Mouse (Mus musculus) midbrain, embryonic 15.5 days (tissue): ENCODE results near the gene Gmds. TPM values are rescaled to one million over a fixed set of nuclear protein-coding genes. Genes with fewer than 3 reads are reported as not detected.

Source experiments
- ATAC-seq: fragments of 200-750 bp; cut with Nextera tagmentation; replicated peaks from 2 replicates; pipeline ENCODE4 v1.8.0; 2017; ENCODE audit warnings: moderate TSS enrichment
- H3K27ac ChIP-seq: fragments of 300-500 bp; sonication (generic); 2 replicates; pipeline ENCODE4 v1.5.1; 2015; ENCODE audit warnings: mild to moderate bottlenecking, inconsistent platforms
- H3K27me3 ChIP-seq: fragments of 300-500 bp; sonication (generic); replicated peaks from 2 replicates; pipeline ENCODE4 v1.6.1; 2015; ENCODE audit warnings: inconsistent platforms
- H3K36me3 ChIP-seq: fragments of 300-500 bp; sonication (generic); replicated peaks from 2 replicates; pipeline ENCODE4 v1.6.1; 2015; ENCODE audit warnings: inconsistent platforms
- H3K4me1 ChIP-seq: fragments of 300-500 bp; sonication (generic); 2 replicates; pipeline ENCODE4 v1.6.1; 2015; ENCODE audit warnings: inconsistent platforms
- H3K4me2 ChIP-seq: fragments of 300-500 bp; sonication (generic); 2 replicates; pipeline ENCODE4 v1.6.1; 2015; ENCODE audit warnings: inconsistent platforms, mild to moderate bottlenecking, moderate library complexity
- H3K4me3 ChIP-seq: fragments of 300-500 bp; sonication (generic); 2 replicates; pipeline ENCODE4 v1.5.1; 2015; ENCODE audit warnings: mild to moderate bottlenecking, inconsistent platforms
- H3K9ac ChIP-seq: fragments of 300-500 bp; sonication (generic); 2 replicates; pipeline ENCODE4 v1.6.1; 2015; ENCODE audit warnings: mild to moderate bottlenecking, inconsistent platforms
- H3K9me3 ChIP-seq: fragments of 300-500 bp; sonication (generic); 2 replicates; pipeline ENCODE4 v1.6.1; 2016; ENCODE audit warnings: inconsistent platforms
- WGBS: fragments of 180-500 bp; shearing (Covaris S2); methylation state at CpG from one replicate; pipeline ENCODE4 v1.1.7; 2015; ENCODE audit warnings: mixed read lengths; 5-methylcytosine and 5-hydroxymethylcytosine counted together
- polyA plus RNA-seq: library from polyadenylated mRNA; unstranded; fragments of >200 nt; fragmentation: Nextera tagmentation; extraction: Ambion mirVana; gene quantifications from 2 replicates; pipeline ENCODE4 v1.2.1, GENCODE M21; 2015

Gmds gene
- 34.8 and 35.6 TPM in 2 replicates for polyA plus RNA-seq

DNA sequence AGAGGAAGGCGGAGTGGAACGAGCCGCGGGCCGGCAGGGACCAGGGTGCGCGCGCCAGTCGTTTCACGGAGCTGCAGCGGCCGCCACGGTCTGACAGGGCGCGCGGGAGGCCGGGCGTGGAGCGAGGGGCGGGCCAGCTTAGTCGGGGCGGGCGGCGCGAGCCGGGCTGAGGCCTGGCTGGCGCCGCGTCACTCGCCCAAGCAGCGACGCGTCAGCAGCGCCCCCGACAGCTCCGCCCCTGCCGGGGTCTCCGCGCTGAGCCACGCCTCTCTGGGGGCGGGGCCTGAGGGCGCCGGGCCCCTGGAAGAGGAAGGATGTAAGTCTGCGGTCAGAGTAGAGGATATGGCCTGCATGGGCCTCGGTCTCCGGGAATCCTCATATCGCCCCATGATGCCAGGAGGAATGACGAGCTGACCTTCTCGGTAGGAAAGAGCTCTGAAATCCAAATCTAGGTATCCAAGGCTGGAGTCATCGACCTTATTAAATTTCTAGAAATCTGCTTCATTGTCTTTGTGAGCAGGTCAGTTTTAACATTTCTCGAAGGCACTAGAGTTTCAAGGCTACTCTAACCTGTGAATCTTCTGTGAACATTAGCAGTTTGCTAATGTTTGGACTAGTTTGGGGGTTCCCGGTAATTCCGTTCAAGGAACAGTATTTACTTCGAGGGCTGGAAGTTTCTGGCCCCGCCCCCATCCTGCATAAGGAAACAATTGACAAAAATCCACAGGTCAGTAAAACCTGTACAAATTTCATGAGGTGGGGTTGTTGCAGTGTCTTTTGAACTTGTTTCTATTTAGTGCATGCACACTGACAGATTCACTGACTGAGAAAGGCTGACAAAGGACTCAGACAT, at the start of gene Gmds:
TSS of gene Gmds (minus strand) at position 228 of the 853 bp plus-strand sequence.
- Histone ChIP-seq H3K27me3 (no peaks in the 10 kb centered on the region), H3K9ac (peak within 1 kb of the TSS; percentile 93), H3K4me1 (peaks cover 12% of the 10 kb centered on the region), H3K4me2 (peak within 1 kb of the TSS; percentile 74), H3K9me3 (no peaks in the 10 kb centered on the region), H3K36me3 (peaks cover under 1% of the 10 kb centered on the region; the same call in 1 of the 2 replicates), H3K27ac (peak within 1 kb of the TSS; percentile 80), H3K4me3 (peak within 1 kb of the TSS; percentile 93)
- 3% methylated on average over 49 of the region's 55 CpGs for WGBS
- peak; percentile 100 for ATAC-seq

DNA sequence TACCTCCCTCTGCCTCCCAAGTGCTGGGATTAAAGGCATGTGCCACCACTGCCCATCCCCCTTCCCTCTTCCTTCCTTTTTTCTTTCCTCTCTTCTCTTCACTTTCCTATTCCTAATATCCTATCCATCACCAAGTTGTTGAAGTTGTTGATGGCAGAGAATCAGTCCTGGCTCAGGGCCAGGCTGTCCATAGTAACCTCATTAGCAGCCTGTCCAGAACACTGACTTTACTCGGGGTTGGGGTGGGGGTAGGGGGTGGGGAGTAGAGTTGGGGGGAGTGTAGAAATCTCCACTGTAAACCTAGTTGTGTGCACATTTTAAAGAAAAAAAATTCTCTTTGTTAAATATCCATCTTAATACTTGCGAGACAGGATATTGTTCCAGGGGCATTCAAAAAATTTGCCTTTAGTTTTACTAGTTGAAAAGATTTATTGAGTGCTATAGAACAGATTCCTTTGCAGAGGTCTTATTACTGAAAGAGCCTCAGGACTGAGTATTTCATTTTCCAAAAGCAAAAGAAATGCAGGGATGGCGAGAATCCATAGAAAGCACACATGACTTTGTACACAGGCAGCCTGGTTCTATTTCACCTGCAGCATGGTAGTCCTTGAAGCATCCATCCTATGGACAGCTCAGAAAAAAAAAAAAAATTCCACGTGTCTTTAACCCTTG, 47.0 kb upstream of the Gmds start:
- H3K27ac ChIP-seq = no peak overlapping the region
- WGBS = 68% methylated on average over 4 of the region's 4 CpGs

DNA sequence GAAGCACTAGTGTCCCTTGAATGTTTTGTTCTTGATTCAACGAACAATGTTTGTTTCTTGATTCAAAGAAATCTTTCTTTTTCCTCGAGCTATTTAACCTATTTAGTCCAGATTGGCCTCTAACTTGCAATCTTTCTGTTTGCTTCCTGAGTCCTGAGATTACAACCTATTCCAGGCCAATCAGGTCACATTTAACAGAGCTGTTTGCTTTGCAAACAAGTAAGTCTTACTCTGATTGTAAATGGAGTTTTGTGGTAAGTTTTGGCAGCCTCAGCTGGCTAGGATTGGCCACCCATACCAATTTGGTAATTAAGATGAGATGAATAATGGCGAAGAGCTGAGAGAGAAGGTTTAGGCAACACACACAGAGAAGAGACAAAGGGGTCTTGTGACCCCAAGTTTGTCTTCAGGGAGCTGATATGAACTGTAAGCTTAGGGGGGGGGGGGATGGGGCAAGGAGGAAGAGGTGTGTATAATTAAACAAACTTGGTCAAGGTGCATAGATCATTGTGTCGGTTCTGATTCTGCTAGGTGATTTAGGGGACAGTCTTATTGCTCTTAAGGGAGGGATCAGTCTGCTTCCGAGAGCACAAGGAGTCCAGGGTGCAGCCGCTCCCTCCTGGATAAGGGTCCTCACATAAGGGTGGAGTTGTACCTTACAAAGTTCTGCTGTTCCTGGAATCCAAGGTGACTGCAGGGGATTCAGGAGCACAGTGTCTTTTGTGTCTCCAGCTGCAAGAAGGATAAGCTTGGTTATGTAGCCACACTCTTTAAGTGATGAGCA, 43.9 kb upstream of the Gmds start:
- Histone ChIP-seq H3K36me3 (no peaks in the 10 kb centered on the region), H3K27ac (no peak overlapping the region), H3K9ac (no peak overlapping the region), H3K27me3 (no peaks in the 10 kb centered on the region), H3K4me3 (no peak overlapping the region), H3K4me2 (no peak overlapping the region), H3K4me1 (no peaks in the 10 kb centered on the region), H3K9me3 (no peaks in the 10 kb centered on the region)
- ATAC-seq = no peak
- 80% methylated on average over 6 of the region's 6 CpGs for WGBS

More for the DNA sequence above, 47.0 kb upstream of the Gmds start:
- Histone ChIP-seq H3K36me3 (no peaks in the 10 kb centered on the region), H3K4me2 (no peak overlapping the region), H3K27me3 (no peaks in the 10 kb centered on the region), H3K9me3 (no peaks in the 10 kb centered on the region), H3K4me1 (no peaks in the 10 kb centered on the region), H3K9ac (no peak overlapping the region), H3K4me3 (no peak overlapping the region)
- ATAC-seq = no peak

DNA sequence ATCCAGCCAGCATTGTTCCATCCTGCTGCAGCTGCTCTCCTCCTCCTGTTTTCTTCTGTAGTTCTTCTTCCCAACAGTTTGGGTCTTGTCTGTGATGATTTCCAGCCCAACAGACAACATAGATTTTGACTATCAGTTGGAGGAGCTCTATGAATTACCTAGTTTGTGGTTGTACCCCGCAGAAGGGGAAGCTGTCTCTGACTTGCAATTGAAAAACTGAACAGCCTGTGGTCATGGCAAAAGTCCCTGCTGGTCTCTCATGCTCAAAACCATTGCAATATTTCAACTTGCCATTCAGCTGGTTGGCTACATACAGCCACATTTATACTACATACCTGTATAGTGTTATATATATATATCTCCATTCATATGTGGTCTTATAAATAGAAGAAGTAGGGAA, 40.1 kb upstream of the Gmds start:
- Histone ChIP-seq H3K27ac (no peak overlapping the region), H3K4me2 (no peak overlapping the region), H3K4me1 (no peaks in the 10 kb centered on the region), H3K36me3 (no peaks in the 10 kb centered on the region), H3K27me3 (no peaks in the 10 kb centered on the region), H3K9ac (no peak overlapping the region), H3K4me3 (no peak overlapping the region), H3K9me3 (no peaks in the 10 kb centered on the region)
- no peak for ATAC-seq
- 91% methylated on average over 1 of the region's 1 CpGs for WGBS

- H3K4me2 ChIP-seq = no peak overlapping the region
- H3K9ac ChIP-seq = no peak overlapping the region
- no peaks in the 10 kb centered on the region for H3K36me3 ChIP-seq
- H3K27ac ChIP-seq = no peak overlapping the region
- H3K9me3 ChIP-seq = no peaks in the 10 kb centered on the region
- no peak for ATAC-seq
- no peaks in the 10 kb centered on the region for H3K27me3 ChIP-seq
- H3K4me1 ChIP-seq = no peaks in the 10 kb centered on the region
- WGBS = 81% methylated on average over 2 of the region's 2 CpGs
- H3K4me3 ChIP-seq = no peak overlapping the region
Measured at GRCm38 (mm10) chr13:32372531-32372883, 34.0 kb upstream of the Gmds start.

DNA sequence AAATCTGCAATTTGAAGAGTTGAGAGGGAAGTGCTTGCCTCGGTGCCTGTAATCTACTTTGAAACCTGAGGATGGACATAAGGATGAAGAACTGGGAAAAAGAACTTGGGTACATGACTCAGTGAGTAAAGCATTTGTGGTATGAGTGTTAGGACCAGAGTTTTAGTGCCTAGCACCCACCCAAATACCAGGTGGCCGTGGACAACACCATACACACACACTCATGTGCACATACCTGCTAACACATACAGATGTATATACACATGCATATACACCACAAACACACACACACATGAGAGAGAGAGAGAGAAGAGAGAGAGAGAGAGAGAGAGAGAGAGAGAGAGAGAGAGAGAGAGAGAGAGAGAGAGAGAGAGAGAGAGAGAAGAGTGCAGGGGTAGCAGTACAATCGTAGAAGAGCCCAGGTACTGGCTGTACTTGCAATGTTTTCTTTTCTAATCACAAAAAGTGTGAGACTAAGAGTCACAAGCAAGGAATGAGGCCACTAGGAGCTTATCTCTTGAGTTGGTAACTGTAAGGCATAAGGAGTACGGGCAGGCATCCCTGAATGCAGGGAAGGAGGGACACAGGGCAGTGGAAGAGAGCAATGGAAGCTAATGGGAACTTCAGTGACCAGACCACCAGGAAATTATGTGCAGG, 33.5 kb upstream of the Gmds start:
- H3K36me3 ChIP-seq = no peaks in the 10 kb centered on the region

GRCm38 (mm10) chr13:32370751-32371150, 32.2 kb upstream of the Gmds start:
- Histone ChIP-seq H3K4me1 (no peaks in the 10 kb centered on the region), H3K36me3 (no peaks in the 10 kb centered on the region), H3K4me2 (no peak overlapping the region), H3K27ac (no peak overlapping the region), H3K9ac (no peak overlapping the region), H3K9me3 (no peaks in the 10 kb centered on the region), H3K27me3 (no peaks in the 10 kb centered on the region), H3K4me3 (no peak overlapping the region)
- WGBS = 87% methylated on average over 7 of the region's 7 CpGs
- ATAC-seq = no peak

More for the DNA sequence above, 33.5 kb upstream of the Gmds start:
- no peaks in the 10 kb centered on the region for H3K27me3 ChIP-seq
- H3K27ac ChIP-seq = no peak overlapping the region
- H3K4me3 ChIP-seq = no peak overlapping the region
- 91% methylated on average over 4 of the region's 4 CpGs for WGBS
- no peak overlapping the region for H3K9ac ChIP-seq
- no peaks in the 10 kb centered on the region for H3K4me1 ChIP-seq
- no peak overlapping the region for H3K4me2 ChIP-seq
- ATAC-seq = no peak
- H3K9me3 ChIP-seq = no peaks in the 10 kb centered on the region

GRCm38 (mm10) chr13:32370135-32370534, 31.6 kb upstream of the Gmds start:
- Histone ChIP-seq H3K4me1 (no peaks in the 10 kb centered on the region), H3K27ac (no peak overlapping the region), H3K9ac (no peak overlapping the region), H3K36me3 (no peaks in the 10 kb centered on the region), H3K4me3 (no peak overlapping the region), H3K27me3 (no peaks in the 10 kb centered on the region), H3K4me2 (no peak overlapping the region), H3K9me3 (no peaks in the 10 kb centered on the region)
- ATAC-seq = no peak
- WGBS = 95% methylated on average over 1 of the region's 1 CpGs

DNA sequence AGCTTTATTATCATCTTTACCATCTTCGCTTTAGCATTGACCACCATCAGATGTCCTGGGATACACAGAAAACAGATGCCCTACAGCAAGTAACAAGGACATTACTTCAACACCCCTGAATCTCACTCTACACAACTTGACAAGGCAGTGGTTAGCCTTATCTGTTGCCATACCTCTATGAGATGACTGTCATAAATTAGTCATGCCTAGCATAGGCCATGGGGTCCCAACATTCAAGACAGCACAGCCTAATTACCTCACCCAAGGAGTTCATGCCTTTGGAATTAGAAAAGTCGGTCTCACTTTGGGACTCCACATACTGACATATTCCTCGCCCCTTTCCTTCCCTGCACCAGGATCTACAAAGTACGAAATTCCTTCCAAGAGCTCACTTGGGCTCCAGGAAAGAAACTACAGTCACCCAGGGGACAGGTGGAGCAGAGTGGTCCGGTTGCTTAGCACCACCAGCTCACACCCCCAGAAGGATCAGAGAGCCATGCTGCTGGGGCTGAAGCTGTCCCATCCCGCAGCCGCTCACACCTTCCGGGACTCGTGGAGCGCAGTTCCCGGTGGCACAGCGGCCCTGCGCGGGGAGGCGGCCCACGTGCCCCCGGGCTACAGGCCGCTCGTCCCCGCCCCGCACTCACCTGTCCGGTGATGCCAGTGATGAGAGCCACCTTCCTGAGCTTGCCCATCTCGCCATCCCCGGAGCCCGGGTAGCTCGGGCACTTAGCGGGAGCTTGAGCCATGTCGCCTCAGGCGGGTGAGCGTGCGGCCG, 616 bp downstream of the Gmds start:
- ATAC-seq = no peak; the same call in 1 of the 2 replicates
- peak overlapping the region; percentile 93 for H3K9ac ChIP-seq
- no peaks in the 10 kb centered on the region for H3K27me3 ChIP-seq
- H3K9me3 ChIP-seq = no peaks in the 10 kb centered on the region
- H3K36me3 ChIP-seq = no peaks in the 10 kb centered on the region
- H3K4me3 ChIP-seq = peak overlapping the region; percentile 93
- 5% methylated on average over 31 of the region's 32 CpGs for WGBS
- H3K27ac ChIP-seq = peak overlapping the region; percentile 80
- peaks cover 12% of the 10 kb centered on the region for H3K4me1 ChIP-seq
- peak overlapping the region; percentile 74 for H3K4me2 ChIP-seq

DNA sequence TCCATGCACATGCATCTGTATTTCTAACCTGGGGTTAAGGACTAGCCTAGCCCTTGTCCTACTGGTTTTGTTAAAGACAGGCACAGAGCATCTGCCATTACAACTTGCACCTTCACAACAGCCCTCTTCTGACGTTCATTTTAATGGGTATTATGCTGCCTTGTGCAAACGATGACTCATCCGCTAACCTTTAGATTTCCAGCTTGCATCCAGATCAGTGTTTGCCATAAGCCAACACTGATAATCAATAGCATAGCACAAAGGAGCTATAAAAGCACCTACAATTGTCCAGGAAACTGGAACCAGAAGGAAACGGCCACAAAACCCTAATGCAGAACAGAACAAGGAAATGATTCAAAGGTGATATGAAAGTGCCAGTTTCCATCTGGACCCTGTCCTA, 20.2 kb downstream of the Gmds start:
- no peaks in the 10 kb centered on the region for H3K36me3 ChIP-seq
- H3K27me3 ChIP-seq = no peaks in the 10 kb centered on the region
- no peak overlapping the region for H3K27ac ChIP-seq
- 83% methylated on average over 4 of the region's 4 CpGs for WGBS
- no peak overlapping the region for H3K4me3 ChIP-seq
- no peaks in the 10 kb centered on the region for H3K9me3 ChIP-seq
- H3K4me2 ChIP-seq = no peak overlapping the region
- ATAC-seq = no peak
- no peaks in the 10 kb centered on the region for H3K4me1 ChIP-seq
- no peak overlapping the region for H3K9ac ChIP-seq

DNA sequence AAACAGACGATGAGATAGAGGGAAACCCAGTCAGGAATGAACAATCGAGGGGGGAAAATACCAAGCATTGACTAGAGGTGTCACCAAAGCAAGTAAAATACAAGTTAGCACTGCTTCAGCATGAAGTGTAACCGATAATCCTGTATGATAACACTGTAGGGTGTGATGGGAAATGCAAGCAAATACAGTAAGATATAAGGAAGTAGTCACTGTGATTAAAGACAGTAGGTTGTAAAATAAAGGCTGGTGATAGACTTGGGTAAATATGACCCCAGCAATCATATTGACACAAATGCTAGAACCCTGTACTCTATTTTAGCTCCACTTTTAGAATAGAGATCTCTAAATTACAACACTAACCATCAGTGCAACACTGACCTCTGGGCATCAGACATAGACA, 21.2 kb downstream of the Gmds start:
- no peak overlapping the region for H3K4me2 ChIP-seq
- no peak for ATAC-seq
- no peaks in the 10 kb centered on the region for H3K4me1 ChIP-seq
- 85% methylated on average over 3 of the region's 3 CpGs for WGBS
- no peak overlapping the region for H3K9ac ChIP-seq
- no peak overlapping the region for H3K27ac ChIP-seq
- H3K4me3 ChIP-seq = no peak overlapping the region
- H3K9me3 ChIP-seq = no peaks in the 10 kb centered on the region
- no peaks in the 10 kb centered on the region for H3K36me3 ChIP-seq
- no peaks in the 10 kb centered on the region for H3K27me3 ChIP-seq
